Mouse (Mus musculus): ENCODE data around the gene Gucy2c. TPM values are rescaled to one million over a fixed set of nuclear protein-coding genes. Genes with fewer than 3 reads are reported as not detected.

Gene Gucy2c
- polyA plus RNA-seq, 1 experiment = not detected

DNA sequence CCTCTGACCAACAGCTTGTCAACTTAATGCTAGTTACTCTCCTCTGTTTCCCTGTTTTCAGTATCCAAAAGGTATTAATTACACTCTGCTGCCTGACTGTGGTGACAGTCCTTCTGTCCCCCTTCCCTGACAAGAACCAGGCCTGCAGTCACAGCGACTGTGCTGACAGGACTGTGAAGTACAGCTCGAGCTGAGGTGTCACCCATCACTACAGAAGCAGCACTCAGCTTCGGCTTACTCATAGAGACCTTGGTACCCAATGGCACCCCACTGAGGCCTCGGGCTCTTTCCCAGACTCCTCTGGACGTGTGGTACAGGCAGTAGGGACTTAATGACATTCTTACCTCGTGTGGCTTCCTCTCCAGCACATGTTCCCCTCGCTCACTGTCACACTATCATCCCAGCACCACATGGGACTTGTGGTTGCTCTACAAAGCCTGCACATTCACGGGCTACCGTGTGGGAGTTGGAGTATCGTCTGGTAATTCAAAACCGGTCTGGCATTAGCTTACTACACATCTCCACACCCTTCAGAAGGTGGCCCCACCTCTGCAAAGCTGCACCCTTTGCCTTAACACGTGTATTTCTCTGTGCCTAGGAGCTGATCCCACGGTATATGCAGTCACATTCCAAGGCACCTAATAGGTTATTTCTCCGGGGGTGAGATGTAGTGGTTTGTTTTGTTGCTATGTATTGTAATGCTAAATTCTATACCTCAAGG lies 113.1 kb downstream of the Gucy2c start:
- 52% methylated on average over 14 of the region's 14 CpGs for WGBS
- Histone ChIP-seq H3K4me1 (ENCODE audit: control insufficient read depth, insufficient read depth, low read length) (peaks cover 3% of the 10 kb centered on the region; the same call in 1 of the 2 replicates), H3K27ac (ENCODE audit: control insufficient read depth, insufficient read depth, low read depth, low read length, poor library complexity) (no peak overlapping the region), H3K4me3 (replicated peaks; ENCODE audit: control insufficient read depth, low read depth, low read length) (no peak overlapping the region)
- TF ChIP-seq CTCF (IDR thresholded peaks at IDR 0.05; ENCODE audit: control insufficient read depth, insufficient read depth, low read length) (no peak), POLR2A (IDR thresholded peaks at IDR 0.05; ENCODE audit: borderline replicate concordance, control insufficient read depth, low read depth, low read length) (no peak)

DNA sequence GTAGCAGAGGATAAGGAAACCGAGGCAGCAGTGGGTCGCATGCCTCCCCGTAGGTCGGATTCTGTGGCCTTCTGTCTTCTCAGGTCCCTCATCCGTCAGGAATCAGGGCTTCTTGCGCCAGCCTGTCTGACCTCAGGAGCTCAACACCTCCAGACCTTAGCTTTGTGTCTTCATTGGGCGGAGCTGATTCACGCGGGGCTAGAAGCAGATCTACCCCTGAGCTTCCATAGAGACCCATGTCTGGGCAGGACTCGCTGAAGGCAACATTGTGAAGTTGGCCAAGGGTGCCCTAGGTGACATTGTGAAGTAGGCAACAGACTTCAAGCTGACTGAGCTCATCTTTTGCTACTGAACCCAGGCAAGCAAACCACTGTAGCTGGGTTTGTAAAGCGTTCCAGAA lies 119.5 kb downstream of the Gucy2c start:
- TF ChIP-seq CTCF (IDR thresholded peaks at IDR 0.05; ENCODE audit: control insufficient read depth, insufficient read depth, low read length) (no peak), POLR2A (IDR thresholded peaks at IDR 0.05; ENCODE audit: borderline replicate concordance, control insufficient read depth, low read depth, low read length) (no peak)
- Histone ChIP-seq H3K27ac (ENCODE audit: control insufficient read depth, insufficient read depth, low read depth, low read length, poor library complexity) (peak overlapping the region; percentile 94), H3K4me1 (ENCODE audit: control insufficient read depth, insufficient read depth, low read length) (peaks cover 7% of the 10 kb centered on the region), H3K4me3 (replicated peaks; ENCODE audit: control insufficient read depth, low read depth, low read length) (peak overlapping the region; percentile 77)
- 50% methylated on average over 11 of the region's 11 CpGs for WGBS

DNA sequence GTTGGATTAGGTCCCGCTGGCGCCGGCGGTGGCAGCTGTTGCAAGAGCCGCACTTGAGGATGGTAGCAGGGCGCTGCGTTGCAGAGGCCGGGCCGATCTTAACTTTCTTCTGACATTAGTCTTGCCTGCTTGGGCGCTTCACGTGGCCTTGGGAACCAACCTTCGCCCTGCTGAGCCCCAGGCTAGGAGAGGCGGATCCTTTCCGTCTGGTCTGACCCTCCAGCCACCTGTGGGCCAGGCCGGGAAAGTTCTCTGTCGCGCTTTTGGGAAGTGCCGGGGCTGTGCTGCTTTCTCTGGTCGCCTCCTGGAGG lies 119.9 kb downstream of the Gucy2c start, which contains the start of gene Plbd1:
Gene Plbd1, minus strand, starts transcription at position 223 of the 311 bp plus-strand sequence.
- WGBS = 3% methylated on average over 19 of the region's 19 CpGs
- Histone ChIP-seq H3K4me3 (replicated peaks; ENCODE audit: control insufficient read depth, low read depth, low read length) (peak within 1 kb of the TSS; percentile 77), H3K27ac (ENCODE audit: control insufficient read depth, insufficient read depth, low read depth, low read length, poor library complexity) (peak within 1 kb of the TSS; percentile 94), H3K4me1 (ENCODE audit: control insufficient read depth, insufficient read depth, low read length) (peaks cover 7% of the 10 kb centered on the region)
- TF ChIP-seq CTCF (IDR thresholded peaks at IDR 0.05; ENCODE audit: control insufficient read depth, insufficient read depth, low read length) (no peak), POLR2A (IDR thresholded peaks at IDR 0.05; ENCODE audit: borderline replicate concordance, control insufficient read depth, low read depth, low read length) (0 out of 2 replicates have a peak, but pooled peaks have one; percentile 43)

DNA sequence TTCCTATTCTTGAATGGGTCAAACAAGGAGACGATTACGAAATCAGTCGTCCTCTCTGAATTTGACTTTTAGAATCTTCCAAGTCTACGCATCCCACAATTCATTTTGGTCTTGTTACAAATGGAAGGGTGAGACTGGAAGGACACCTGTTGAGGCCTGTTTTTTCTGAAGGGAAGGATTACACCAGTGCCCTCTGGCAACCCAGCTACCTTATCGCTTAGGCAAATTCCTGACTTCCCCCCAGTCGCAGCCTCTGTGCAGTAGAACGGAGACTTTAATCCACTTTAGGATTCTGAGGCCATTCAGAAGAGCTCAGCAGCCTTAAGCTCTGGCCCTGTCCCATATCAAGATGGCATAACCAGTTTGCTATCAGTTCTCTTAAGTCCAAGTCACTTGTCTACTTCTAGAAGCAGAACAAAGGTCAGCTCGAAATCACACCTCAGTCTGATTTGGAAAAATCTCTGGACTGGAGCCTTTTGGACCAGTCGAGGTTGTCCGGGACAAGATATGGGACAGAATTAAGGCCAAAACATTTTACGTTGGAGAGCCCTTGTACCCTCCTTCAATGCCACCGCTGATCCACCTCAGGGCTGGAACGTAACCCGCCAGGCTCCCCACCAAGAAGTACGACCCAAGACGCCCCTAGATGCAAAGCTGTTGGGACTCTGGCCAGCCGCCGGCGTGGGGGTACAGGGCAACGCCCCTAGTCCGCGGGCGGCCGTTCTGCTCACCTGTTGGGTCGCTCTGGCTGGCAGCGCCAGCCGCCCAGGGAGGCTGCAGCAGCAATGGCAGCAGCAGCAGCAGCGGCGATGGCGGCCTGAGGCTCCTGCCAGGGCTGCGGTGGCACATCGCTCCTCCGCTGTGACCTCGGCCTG lies 120.5 kb downstream of the Gucy2c start:
- Histone ChIP-seq H3K27ac (ENCODE audit: control insufficient read depth, insufficient read depth, low read depth, low read length, poor library complexity) (peak overlapping the region; percentile 94), H3K4me3 (replicated peaks; ENCODE audit: control insufficient read depth, low read depth, low read length) (peak overlapping the region; percentile 77), H3K4me1 (ENCODE audit: control insufficient read depth, insufficient read depth, low read length) (peaks cover 7% of the 10 kb centered on the region)
- WGBS = 26% methylated on average over 34 of the region's 34 CpGs
- TF ChIP-seq POLR2A (IDR thresholded peaks at IDR 0.05; ENCODE audit: borderline replicate concordance, control insufficient read depth, low read depth, low read length) = no peak
- no peak for TF ChIP-seq CTCF (IDR thresholded peaks at IDR 0.05; ENCODE audit: control insufficient read depth, insufficient read depth, low read length)

DNA sequence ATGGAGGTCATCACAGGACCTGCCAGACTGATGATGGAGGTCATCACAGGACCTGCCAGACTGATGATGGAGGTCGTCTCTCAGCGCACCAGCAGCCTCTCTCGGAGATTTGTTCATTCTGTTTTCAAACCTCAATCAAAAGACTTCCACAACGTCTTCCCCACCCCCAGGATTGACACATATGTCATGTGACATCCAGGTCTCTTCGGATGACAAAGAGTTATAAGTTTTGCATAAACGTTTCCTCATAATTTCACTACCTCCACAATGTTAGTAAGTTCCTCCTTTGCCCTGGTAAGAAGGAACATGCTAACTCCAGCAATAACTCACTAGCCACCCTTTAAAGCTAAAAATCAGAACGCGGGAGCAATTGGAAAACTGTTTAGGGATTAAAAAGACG lies 122.3 kb downstream of the Gucy2c start:
- TF ChIP-seq POLR2A (IDR thresholded peaks at IDR 0.05; ENCODE audit: borderline replicate concordance, control insufficient read depth, low read depth, low read length) (no peak), CTCF (IDR thresholded peaks at IDR 0.05; ENCODE audit: control insufficient read depth, insufficient read depth, low read length) (no peak)
- Histone ChIP-seq H3K4me1 (ENCODE audit: control insufficient read depth, insufficient read depth, low read length) (peaks cover 12% of the 10 kb centered on the region), H3K27ac (ENCODE audit: control insufficient read depth, insufficient read depth, low read depth, low read length, poor library complexity) (peak overlapping the region; percentile 94; the same call in 1 of the 2 replicates), H3K4me3 (replicated peaks; ENCODE audit: control insufficient read depth, low read depth, low read length) (peak overlapping the region; percentile 54)
- 40% methylated on average over 9 of the region's 9 CpGs for WGBS

DNA sequence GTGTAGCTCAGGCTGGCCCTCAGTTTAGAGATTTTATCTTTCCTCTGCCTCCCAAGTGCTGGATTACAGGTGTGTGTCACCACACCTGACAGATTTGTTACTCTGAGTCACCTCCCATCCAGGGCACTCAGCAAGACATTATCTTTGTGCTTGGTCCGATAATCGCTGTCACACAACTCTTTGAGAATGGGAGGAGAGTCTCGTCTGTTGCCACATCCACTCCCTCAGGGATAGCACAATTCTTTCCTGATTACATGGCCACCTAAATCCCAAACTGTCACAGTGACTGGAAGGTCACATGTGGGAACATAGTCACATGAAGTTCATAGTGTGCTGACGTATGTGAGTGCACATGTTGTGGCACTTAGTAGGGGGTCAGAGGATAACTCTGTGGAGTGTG lies 123.3 kb downstream of the Gucy2c start:
- Histone ChIP-seq H3K4me3 (replicated peaks; ENCODE audit: control insufficient read depth, low read depth, low read length) (no peak overlapping the region), H3K27ac (ENCODE audit: control insufficient read depth, insufficient read depth, low read depth, low read length, poor library complexity) (0 out of 2 replicates have a peak overlapping the region, but pooled peaks have one; percentile 9), H3K4me1 (ENCODE audit: control insufficient read depth, insufficient read depth, low read length) (peaks cover 17% of the 10 kb centered on the region)
- 82% methylated on average over 4 of the region's 4 CpGs for WGBS
- no peak for TF ChIP-seq POLR2A (IDR thresholded peaks at IDR 0.05; ENCODE audit: borderline replicate concordance, control insufficient read depth, low read depth, low read length)
- TF ChIP-seq CTCF (IDR thresholded peaks at IDR 0.05; ENCODE audit: control insufficient read depth, insufficient read depth, low read length) = no peak

DNA sequence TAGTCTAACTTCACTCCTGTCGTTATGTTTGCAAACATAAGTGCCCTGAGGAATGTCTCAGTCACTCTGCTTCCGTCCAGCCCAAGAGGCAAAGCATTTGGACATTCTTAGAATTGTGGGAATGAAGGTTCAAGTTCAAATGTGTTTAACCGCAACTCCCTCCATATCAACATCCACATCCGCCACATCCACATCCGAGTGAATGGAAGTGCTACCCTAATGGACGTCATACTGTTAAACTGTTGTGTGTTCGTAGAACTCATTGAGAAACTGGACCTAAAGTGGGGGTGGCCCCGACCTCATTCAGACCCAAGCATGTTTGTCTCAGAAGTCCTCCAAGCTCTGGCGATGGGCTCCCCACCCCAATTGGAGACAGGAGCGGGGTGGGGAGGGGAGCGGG lies 125.8 kb downstream of the Gucy2c start:
- no peak overlapping the region for H3K4me3 ChIP-seq (replicated peaks; ENCODE audit: control insufficient read depth, low read depth, low read length)
- H3K4me1 ChIP-seq (ENCODE audit: control insufficient read depth, insufficient read depth, low read length) = peaks cover 18% of the 10 kb centered on the region
- TF ChIP-seq CTCF (IDR thresholded peaks at IDR 0.05; ENCODE audit: control insufficient read depth, insufficient read depth, low read length) (no peak), POLR2A (IDR thresholded peaks at IDR 0.05; ENCODE audit: borderline replicate concordance, control insufficient read depth, low read depth, low read length) (no peak)
- 79% methylated on average over 11 of the region's 11 CpGs for WGBS
- H3K27ac ChIP-seq (ENCODE audit: control insufficient read depth, insufficient read depth, low read depth, low read length, poor library complexity) = no peak overlapping the region

DNA sequence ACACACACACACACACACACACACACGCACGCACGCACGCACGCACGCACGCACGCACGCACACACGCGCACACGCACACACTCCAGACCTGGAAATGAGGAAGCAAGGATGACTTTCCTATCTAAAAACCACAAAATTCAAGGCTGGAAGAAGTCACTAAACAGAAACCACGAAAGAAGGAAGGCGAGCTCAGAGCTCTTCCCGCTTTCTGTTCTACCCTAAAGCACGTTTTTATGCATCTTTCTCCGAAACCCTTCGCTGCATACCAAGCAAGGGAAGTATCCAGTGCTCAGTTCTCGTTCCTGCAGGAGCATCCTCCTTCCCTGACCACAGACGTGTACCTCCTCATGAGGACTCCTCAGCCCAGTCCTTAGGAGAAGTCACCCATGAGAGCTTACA lies 127.1 kb downstream of the Gucy2c start:
- WGBS = 55% methylated on average over 20 of the region's 20 CpGs
- Histone ChIP-seq H3K4me1 (ENCODE audit: control insufficient read depth, insufficient read depth, low read length) (peaks cover 18% of the 10 kb centered on the region), H3K4me3 (replicated peaks; ENCODE audit: control insufficient read depth, low read depth, low read length) (no peak overlapping the region), H3K27ac (ENCODE audit: control insufficient read depth, insufficient read depth, low read depth, low read length, poor library complexity) (no peak overlapping the region)
- no peak for TF ChIP-seq POLR2A (IDR thresholded peaks at IDR 0.05; ENCODE audit: borderline replicate concordance, control insufficient read depth, low read depth, low read length)
- no peak for TF ChIP-seq CTCF (IDR thresholded peaks at IDR 0.05; ENCODE audit: control insufficient read depth, insufficient read depth, low read length)
